Mouse (Mus musculus) liver, embryonic 11.5 days (tissue): Measurements from ENCODE around the gene Stkld1. TPM values are rescaled to one million over a fixed set of nuclear protein-coding genes. Genes with fewer than 3 reads are reported as not detected.

ENCODE experiments used
- ATAC-seq: fragments of 200-750 bp; cut with Nextera tagmentation; replicated peaks from 2 replicates; pipeline ENCODE4 v1.8.0; 2017; ENCODE audit warnings: moderate number of reproducible peaks, mild to moderate bottlenecking, moderate TSS enrichment, moderate library complexity; ENCODE audit not compliant: low FRiP score
- DNase-seq: peaks from one replicate; pipeline ENCODE4 v3.0.0-alpha.2; 2017; ENCODE audit warnings: low spot score
- H3K27ac ChIP-seq: fragments of 300-500 bp; sonication (generic); 2 replicates; pipeline ENCODE4 v1.5.1; 2014; ENCODE audit warnings: mild to moderate bottlenecking, low read depth, low read length, control low read depth
- H3K27me3 ChIP-seq: fragments of 300-500 bp; sonication (generic); replicated peaks from 2 replicates; pipeline ENCODE4 v1.6.1; 2014; ENCODE audit warnings: low read length, mixed read lengths; ENCODE audit not compliant: control insufficient read depth, insufficient read depth
- H3K36me3 ChIP-seq: fragments of 300-500 bp; sonication (generic); 2 replicates; pipeline ENCODE4 v1.6.1; 2014; ENCODE audit warnings: mild to moderate bottlenecking, low read length, moderate library complexity, mixed read lengths; ENCODE audit not compliant: control insufficient read depth, insufficient read depth
- H3K4me1 ChIP-seq: fragments of 300-500 bp; sonication (generic); replicated peaks from 2 replicates; pipeline ENCODE4 v1.6.1; 2014; ENCODE audit warnings: low read length, mixed read lengths; ENCODE audit not compliant: control insufficient read depth, insufficient read depth
- H3K4me2 ChIP-seq: fragments of 300-500 bp; sonication (generic); 2 replicates; pipeline ENCODE4 v1.6.1; 2014; ENCODE audit warnings: mild to moderate bottlenecking, control low read depth, moderate library complexity
- H3K4me3 ChIP-seq: fragments of 300-500 bp; sonication (generic); 2 replicates; pipeline ENCODE4 v1.5.1; 2014; ENCODE audit warnings: low read depth, low read length, control low read depth
- H3K9ac ChIP-seq: fragments of 300-500 bp; sonication (generic); 2 replicates; pipeline ENCODE4 v1.6.1; 2014; ENCODE audit warnings: low read depth, low read length, control low read depth
- H3K9me3 ChIP-seq: fragments of 300-500 bp; sonication (generic); 2 replicates; pipeline ENCODE4 v1.6.1; 2016; ENCODE audit warnings: low read length, inconsistent platforms, mixed read lengths; ENCODE audit not compliant: control insufficient read depth
- WGBS: fragments of 180-500 bp; shearing (Covaris S2); extraction: QIAGEN DNeasy Blood & Tissue Kit; methylation state at CpG from one replicate; pipeline ENCODE4 v1.1.7; 2014; 5-methylcytosine and 5-hydroxymethylcytosine counted together
- polyA plus RNA-seq: library from polyadenylated mRNA; unstranded; fragments of >200 nt; fragmentation: Nextera tagmentation; extraction: Ambion mirVana; gene quantifications from 2 replicates; pipeline ENCODE4 v1.2.1, GENCODE M21; 2014

Stkld1 gene
- polyA plus RNA-seq, 1 experiment from 2014 or later = 0.16 TPM

GRCm38 (mm10) chr2:26997993-26998392, 64.1 kb downstream of the Stkld1 start:
- H3K27ac ChIP-seq = no peak overlapping the region
- no peak for DNase-seq
- no peak overlapping the region for H3K9ac ChIP-seq
- no peak for ATAC-seq
- H3K9me3 ChIP-seq = no peaks in the 10 kb centered on the region
- H3K27me3 ChIP-seq = no peaks in the 10 kb centered on the region
- 87% methylated on average over 7 of the region's 7 CpGs for WGBS
- H3K4me1 ChIP-seq = no peaks in the 10 kb centered on the region
- H3K36me3 ChIP-seq = no peaks in the 10 kb centered on the region
- H3K4me2 ChIP-seq = no peak overlapping the region
- no peak overlapping the region for H3K4me3 ChIP-seq

Other genes starting within 250 kb of the Stkld1 start
- not detected in 2 replicates for gene Abo, start 69.1 kb upstream of the Stkld1 start, polyA plus RNA-seq
- 15.8 and 16.8 TPM in 2 replicates for gene Surf6, start 31.2 kb upstream of the Stkld1 start, polyA plus RNA-seq
- 34.8 and 39.1 TPM in 2 replicates for gene Med22, start 23.4 kb upstream of the Stkld1 start, polyA plus RNA-seq
- gene Rpl7a, start 23.3 kb upstream of the Stkld1 start, polyA plus RNA-seq = 874 and 991 TPM in 2 replicates
- gene Surf2, start 17.7 kb upstream of the Stkld1 start, polyA plus RNA-seq = 61.5 and 64.7 TPM in 2 replicates
- 56.5 and 58.3 TPM in 2 replicates for gene Surf1, start 17.5 kb upstream of the Stkld1 start, polyA plus RNA-seq
- 183 and 193 TPM in 2 replicates for gene Surf4, start 119 bp upstream of the Stkld1 start, polyA plus RNA-seq
- gene Rexo4, start 30.3 kb downstream of the Stkld1 start, polyA plus RNA-seq = 58.8 TPM in 2 replicates
- gene Adamts13, start 39.4 kb downstream of the Stkld1 start, polyA plus RNA-seq = 0.43 and 0.63 TPM in 2 replicates
- gene Cacfd1, start 75.9 kb downstream of the Stkld1 start, polyA plus RNA-seq = 32.6 and 32.9 TPM in 2 replicates
- gene Slc2a6, start 94.0 kb downstream of the Stkld1 start, polyA plus RNA-seq = 0.51 and 0.64 TPM in 2 replicates
- 0.12 and 0.13 TPM in 2 replicates for gene Mymk, start 138.1 kb downstream of the Stkld1 start, polyA plus RNA-seq
- gene Adamtsl2, start 145.3 kb downstream of the Stkld1 start, polyA plus RNA-seq = 1.8 and 3.5 TPM in 2 replicates
- gene Fam163b, start 208.4 kb downstream of the Stkld1 start, polyA plus RNA-seq = 0.14 and 0.29 TPM in 2 replicates
- 0.49 and 0.96 TPM in 2 replicates for gene Dbh, start 231.2 kb downstream of the Stkld1 start, polyA plus RNA-seq